Mouse (Mus musculus): ENCODE data around the gene Arhgef6.

Arhgef6 gene

DNA sequence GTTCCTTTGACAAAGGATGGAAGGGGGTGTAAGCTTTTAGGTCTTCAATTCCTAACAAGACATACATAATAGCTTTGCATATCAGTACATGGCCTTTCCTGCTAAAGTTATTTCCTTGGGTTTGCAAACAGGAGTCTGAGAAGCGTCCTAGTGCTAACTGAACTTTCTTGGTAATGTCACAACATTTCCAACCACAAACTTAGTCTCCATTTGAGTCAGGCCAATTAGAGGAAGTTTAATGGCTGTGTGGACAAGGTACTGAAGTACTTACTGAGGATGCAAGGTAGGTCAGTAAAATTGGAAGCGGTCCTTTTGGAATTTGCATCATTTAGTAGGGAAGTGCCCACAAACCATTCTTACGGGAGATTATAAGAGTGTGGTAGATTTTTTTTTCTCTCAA, 155.2 kb downstream of the Arhgef6 start:
- DNase-seq = no peak

DNA sequence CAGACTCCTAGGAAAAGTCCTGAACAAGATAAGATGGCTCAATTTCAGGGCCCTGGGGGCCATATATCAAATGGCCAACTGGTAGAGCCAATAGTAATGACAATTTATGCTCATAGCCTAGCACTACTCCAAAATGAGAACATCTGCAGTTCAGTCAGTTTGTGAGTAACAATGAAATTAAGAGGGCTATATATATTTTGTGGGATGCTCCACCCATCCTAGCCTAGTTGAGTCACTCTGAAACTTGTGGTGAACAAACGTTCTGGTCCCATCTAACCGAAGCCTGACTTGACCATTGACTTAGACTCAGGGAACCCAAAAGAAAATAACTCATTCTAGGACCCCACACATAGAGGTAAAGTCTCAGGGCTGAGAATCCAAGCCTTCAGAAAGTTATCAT, 156.1 kb downstream of the Arhgef6 start:
- no peak for DNase-seq

Data from cerebellum, adult 9-11 months (tissue).